Mouse (Mus musculus): ENCODE results near the gene Cnmd.

The Cnmd gene

DNA sequence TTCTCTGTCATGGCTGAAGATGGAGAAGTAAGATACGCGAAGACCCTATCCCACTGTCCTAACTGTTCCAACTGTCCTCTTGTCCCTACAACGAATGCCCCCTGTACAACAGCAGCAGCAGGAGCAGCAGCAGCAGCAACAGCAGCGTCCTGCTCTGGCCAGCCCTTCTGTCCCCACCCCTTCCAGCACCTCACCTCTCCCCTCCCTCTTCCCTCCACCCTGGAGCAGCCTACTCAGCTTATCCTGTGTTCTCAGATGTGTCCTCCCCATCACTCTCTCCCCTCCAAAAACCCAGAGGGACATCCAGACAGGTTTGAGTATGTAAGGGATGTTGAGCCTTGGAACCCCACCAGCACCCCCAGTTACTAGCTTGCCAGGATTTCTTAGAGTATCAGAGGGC lies at the start of gene Cnmd:
Gene Cnmd (minus strand): TSS at position 170 of the 400 bp plus-strand sequence.
- no peak for DNase-seq

DNA sequence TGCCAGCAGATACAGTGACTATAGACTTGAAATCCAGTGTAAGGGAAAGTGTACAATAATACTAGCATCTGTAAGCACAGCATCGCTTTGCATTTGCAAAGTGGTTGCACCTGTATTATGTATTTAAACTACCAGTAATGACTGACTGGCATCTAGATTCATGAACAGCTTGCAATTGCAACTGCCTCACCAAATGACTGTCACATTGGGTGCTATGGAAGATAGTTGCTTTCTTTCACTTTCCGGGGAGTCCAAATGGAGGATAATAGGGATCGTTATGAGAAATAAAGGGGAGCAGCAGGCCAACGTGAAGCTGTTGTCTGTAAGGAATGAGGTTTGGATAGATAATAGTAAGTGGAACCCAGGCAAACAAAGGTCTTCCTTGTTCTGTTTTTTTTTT lies 49.3 kb upstream of the Cnmd start:
- no peak for DNase-seq

DNA sequence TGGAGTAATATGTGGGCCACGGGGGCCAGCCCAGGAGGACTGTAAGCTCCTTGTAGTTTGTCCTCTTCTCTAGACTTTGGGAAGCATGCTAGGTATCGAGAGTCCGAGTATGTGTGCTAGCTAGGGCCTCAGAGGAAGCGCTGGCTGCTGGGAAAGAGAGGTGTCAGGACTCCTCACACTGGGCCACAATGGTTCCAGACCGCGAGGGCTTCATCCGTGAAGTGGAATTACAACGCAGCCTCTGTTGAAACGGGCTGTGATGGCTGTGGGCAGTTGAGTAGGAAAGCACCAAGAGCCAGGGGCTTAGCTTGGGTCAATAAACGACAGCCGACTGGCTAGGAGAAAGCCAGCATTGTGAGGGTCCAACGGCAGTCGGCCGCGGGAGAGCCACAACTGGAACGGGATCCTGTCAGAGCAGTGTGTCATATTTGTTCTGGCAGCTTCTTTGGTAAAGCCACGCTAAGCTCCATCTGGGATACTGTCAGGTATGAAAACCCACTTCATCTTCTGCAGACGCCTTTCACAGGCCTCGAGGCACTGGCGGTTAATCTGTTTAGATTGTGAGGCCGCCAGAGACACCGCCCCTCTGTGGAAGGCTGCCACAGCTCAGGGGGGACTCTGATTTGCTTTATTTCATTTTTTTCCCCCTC lies 41.7 kb upstream of the Cnmd start:
- peak; percentile 18 for DNase-seq

- no peak for DNase-seq
Observed at GRCm38 (mm10) chr14:79701606-79702005, 39.6 kb upstream of the Cnmd start.

GRCm38 (mm10) chr14:79701054-79701453 lies 39.1 kb upstream of the Cnmd start:
- no peak for DNase-seq

DNA sequence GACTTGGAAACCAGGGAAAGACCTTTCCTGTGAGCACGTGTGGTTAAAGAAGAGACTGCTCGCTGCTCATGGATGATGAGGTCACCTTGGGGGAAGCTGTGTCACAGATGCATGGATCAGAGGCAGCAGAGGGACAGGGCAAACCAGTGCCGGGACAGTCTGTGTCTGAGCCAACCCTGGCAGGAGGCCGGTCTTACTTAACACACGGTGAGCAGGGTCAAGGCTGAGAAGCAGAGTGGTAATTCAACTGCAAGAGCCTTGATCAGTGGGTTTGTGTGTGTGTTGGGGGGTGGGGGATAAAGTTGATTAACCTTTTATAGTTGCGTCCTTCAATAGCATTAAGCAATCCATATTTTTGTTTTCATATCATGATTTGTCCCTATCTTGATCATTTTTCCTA lies 37.4 kb upstream of the Cnmd start:
- DNase-seq = no peak

DNA sequence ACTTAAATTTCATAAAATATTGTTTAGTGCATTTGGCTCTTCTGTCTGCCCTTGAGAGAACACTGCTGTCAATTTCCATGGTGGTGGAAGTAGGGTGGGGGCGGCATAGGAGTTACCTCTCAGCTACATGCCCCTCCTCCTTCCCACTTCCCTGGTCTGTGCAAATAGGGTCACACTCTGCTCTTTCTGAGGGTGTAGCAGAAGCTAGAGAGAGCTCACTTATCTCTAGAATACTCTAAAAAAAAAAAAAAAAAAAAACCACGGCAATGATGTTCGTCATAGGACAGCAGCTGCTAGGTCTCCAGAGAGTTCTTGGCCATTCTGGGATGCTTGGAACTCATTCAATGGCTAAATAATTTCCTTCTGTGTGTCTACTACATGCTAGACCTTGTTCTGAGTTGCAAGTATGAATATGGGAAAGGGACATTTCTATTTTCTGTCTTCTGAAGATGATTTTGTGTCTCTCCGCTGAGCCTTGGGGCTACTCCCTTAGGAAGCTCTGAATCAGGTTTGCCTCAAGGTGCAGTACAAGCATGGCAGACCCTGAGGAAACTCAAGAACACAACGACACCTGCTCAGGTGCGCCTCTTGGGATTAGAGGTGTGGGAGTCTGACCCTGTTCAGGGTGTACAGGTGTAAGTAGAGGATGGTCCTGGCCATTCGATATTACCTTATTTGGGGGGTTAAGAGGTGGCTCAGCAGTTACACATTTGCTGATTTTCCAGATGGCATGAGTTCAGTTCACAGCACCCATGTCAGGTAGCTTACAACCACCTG lies 28.3 kb upstream of the Cnmd start:
- no peak for DNase-seq

GRCm38 (mm10) chr14:79680652-79681051 lies 18.7 kb upstream of the Cnmd start:
- DNase-seq = no peak

DNA sequence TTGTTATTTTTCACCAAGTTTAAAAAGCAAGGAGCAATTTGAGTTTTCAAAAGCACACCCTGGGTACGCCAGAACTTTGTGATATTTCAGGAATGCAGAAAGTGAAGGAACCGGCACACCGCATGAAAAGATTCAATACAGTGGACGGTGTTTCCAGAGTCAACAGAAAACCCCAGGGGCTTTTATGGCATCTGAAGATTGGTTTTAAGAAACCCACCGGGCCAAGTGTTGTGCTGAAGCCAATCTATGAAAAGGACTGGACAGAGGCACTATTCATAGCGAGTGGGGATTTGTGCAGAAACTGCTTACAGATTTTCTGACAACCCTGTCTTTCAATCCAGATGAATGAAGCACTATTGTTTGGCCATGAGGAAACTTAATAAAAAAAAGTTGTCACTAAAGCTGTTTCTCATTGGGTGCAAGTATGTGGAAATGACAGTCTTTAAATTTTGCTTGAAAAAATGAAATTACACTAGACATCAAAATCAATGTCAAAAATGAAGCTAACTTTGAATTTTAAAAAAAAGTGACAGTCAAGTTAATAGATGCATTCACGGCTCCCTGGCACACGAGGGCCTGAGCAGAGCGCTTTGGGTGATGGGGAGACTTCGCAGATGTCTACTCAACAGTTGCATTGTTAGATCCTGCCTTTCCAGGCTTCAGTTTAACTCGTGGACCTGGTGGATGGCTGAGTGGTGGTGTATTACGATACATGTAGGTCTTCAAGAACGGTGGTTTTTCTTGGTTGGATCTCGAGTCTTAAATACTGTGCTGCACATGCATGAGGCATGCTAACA lies 16.1 kb upstream of the Cnmd start:
- no peak for DNase-seq

GRCm38 (mm10) chr14:79677108-79677753 lies 15.3 kb upstream of the Cnmd start:
- no peak for DNase-seq

- no peak for DNase-seq
Observed at GRCm38 (mm10) chr14:79673083-79674013, 11.4 kb upstream of the Cnmd start.

GRCm38 (mm10) chr14:79672567-79672966 lies 10.6 kb upstream of the Cnmd start:
- DNase-seq = no peak

DNA sequence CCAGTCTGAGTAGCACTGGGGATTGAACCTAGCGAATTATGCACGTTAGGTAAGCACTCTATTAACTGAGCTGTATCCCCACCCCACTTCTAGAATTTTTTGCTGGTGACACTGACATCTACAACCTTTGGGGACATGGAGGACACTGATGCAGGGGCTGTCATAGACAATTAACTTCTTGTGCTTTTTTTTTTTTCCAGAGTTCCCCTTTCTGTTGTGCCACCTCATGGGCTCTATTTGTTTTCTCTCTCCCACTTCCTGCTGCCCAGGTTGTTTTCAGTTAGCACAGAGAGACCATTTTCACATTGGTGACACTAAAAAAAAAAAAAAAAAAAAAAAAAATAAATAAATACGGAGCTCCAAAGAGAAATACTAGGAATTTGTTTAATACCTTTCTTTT lies 9.0 kb upstream of the Cnmd start:
- no peak for DNase-seq

GRCm38 (mm10) chr14:79661005-79661917 lies 709 bp downstream of the Cnmd start:
- DNase-seq = peak; percentile 50

DNA sequence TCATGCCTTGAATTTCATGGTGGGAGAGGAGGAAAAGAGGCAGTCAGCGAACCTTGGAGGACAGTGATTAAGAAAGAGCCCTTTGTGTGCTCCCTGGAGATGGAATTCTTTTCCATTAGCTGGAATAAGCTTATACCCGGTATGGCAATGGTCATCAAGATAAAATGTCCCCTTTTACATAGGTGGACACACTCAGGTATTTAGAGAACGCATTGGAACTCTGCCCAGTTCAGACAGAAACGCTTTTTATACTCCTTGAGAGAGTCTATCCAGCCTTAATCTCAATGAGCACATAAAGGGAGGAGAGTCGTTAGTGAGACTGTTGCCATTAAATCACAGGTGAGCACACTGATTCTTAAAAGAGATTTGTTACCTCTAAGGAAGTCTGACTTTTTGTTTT lies 1.5 kb downstream of the Cnmd start:
- no peak for DNase-seq

DNA sequence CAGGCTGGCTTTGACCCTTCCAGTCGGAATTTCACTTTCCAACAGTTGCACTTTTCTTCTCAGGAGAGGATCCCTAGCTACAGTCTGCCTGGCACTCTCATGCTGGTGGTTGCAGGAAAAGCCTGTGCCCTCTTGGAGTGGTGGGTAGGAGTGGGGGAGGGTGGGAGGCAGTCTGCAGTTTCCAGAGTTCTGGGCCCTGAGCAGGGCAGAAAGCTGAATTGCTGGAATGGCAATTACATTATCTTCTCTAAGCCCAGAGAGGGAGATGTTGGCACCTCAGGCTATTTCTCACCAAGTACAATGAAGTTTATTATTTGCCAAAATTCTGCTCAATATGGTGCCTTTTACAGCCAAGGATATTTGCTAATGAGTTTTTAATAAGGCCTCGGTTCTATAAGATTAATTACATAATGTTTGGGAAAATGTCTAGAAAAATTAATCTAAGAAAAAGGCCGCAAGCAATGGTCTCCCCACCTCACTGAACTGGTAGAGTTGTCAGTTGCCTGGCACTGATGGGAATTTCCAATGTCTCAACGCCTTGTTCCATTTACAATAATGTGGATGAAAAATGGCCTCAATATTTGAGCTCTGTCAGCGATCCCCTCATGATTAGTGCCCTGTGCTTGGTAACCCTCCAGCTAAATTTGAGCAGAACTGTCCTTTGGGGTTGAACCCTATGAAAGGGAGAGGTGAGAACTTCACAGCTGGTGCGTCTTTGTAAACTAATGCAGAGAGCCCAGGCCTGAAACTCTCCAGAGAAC lies 3.0 kb downstream of the Cnmd start:
- no peak for DNase-seq

- peak; percentile 45 for DNase-seq
Observed at GRCm38 (mm10) chr14:79658286-79658685, 3.7 kb downstream of the Cnmd start.

GRCm38 (mm10) chr14:79652654-79653053 lies 9.3 kb downstream of the Cnmd start:
- no peak for DNase-seq

DNA sequence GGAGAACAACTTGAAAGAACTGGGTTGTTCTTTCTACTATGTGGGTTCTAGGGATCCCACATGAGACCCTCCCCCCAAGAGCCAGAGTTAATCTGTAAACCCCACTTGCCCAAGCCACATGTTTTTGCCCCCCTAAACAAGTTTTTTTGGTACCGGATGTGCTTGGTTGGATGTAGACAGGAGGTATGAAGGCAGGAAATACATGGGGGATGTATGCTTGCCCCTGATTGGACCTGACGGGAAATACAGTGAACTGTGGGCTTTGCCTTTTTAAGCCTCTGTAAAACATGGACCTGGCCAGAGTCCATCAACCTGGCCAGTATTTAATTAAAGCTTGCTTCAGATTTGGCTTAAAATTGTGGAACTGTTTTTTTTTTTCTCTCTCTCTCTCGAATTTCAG lies 12.3 kb downstream of the Cnmd start:
- no peak for DNase-seq

- DNase-seq = no peak
Observed at GRCm38 (mm10) chr14:79645378-79645777, 16.6 kb downstream of the Cnmd start.
